Mouse (Mus musculus): ENCODE measurements around the gene Grk6. TPM values are rescaled to one million over a fixed set of nuclear protein-coding genes. Genes with fewer than 3 reads are reported as not detected.

Gene Grk6
- total RNA-seq, 2 experiments from 2014 or later, result 25.2 to 33.4 TPM

GRCm38 (mm10) chr13:55451785-55452549 is 7.1 kb downstream of the Grk6 start:
- no peak for ATAC-seq (replicated peaks; ENCODE audit: low FRiP score, poor library complexity, severe bottlenecking)

- ATAC-seq (replicated peaks; ENCODE audit: low FRiP score, poor library complexity, severe bottlenecking), result no peak
Observed at GRCm38 (mm10) chr13:55462965-55463364, 18.1 kb downstream of the Grk6 start.

GRCm38 (mm10) chr13:55463399-55464026 is 18.6 kb downstream of the Grk6 start:
- ATAC-seq (replicated peaks; ENCODE audit: low FRiP score, poor library complexity, severe bottlenecking), result no peak

GRCm38 (mm10) chr13:55464027-55464884 is 19.4 kb downstream of the Grk6 start, which contains the start of gene Prr7:
Gene Prr7, plus strand, starts transcription at chr13:55464267.
- no peak for ATAC-seq (replicated peaks; ENCODE audit: low FRiP score, poor library complexity, severe bottlenecking)

- ATAC-seq (replicated peaks; ENCODE audit: low FRiP score, poor library complexity, severe bottlenecking), result no peak
Observed at GRCm38 (mm10) chr13:55465184-55465583, 20.3 kb downstream of the Grk6 start.

GRCm38 (mm10) chr13:55465830-55466440 is 21.1 kb downstream of the Grk6 start:
- ATAC-seq (replicated peaks; ENCODE audit: low FRiP score, poor library complexity, severe bottlenecking), result no peak

- no peak for ATAC-seq (replicated peaks; ENCODE audit: low FRiP score, poor library complexity, severe bottlenecking)
Observed at GRCm38 (mm10) chr13:55468851-55469560, 24.1 kb downstream of the Grk6 start.

- no peak for ATAC-seq (replicated peaks; ENCODE audit: low FRiP score, poor library complexity, severe bottlenecking)
Observed at GRCm38 (mm10) chr13:55470372-55470771, 25.5 kb downstream of the Grk6 start.

- peak; percentile 69 for ATAC-seq (replicated peaks; ENCODE audit: low FRiP score, poor library complexity, severe bottlenecking)
Observed at GRCm38 (mm10) chr13:55471156-55471818, 26.4 kb downstream of the Grk6 start.

- ATAC-seq (replicated peaks; ENCODE audit: low FRiP score, poor library complexity, severe bottlenecking), result no peak
Observed at GRCm38 (mm10) chr13:55471819-55472131, 26.9 kb downstream of the Grk6 start.

- no peak for ATAC-seq (replicated peaks; ENCODE audit: low FRiP score, poor library complexity, severe bottlenecking)
Observed at GRCm38 (mm10) chr13:55472132-55473022, 27.5 kb downstream of the Grk6 start.

GRCm38 (mm10) chr13:55473076-55473831 is 28.4 kb downstream of the Grk6 start:
- no peak for ATAC-seq (replicated peaks; ENCODE audit: low FRiP score, poor library complexity, severe bottlenecking)

- no peak for ATAC-seq (replicated peaks; ENCODE audit: low FRiP score, poor library complexity, severe bottlenecking)
Observed at GRCm38 (mm10) chr13:55473961-55474360, 29.1 kb downstream of the Grk6 start.

- ATAC-seq (replicated peaks; ENCODE audit: low FRiP score, poor library complexity, severe bottlenecking), result no peak
Observed at GRCm38 (mm10) chr13:55474621-55475069, 29.8 kb downstream of the Grk6 start.

- no peak for ATAC-seq (replicated peaks; ENCODE audit: low FRiP score, poor library complexity, severe bottlenecking)
Observed at GRCm38 (mm10) chr13:55475750-55476149, 30.9 kb downstream of the Grk6 start.

- ATAC-seq (replicated peaks; ENCODE audit: low FRiP score, poor library complexity, severe bottlenecking), result no peak
Observed at GRCm38 (mm10) chr13:55476256-55476655, 31.4 kb downstream of the Grk6 start.

GRCm38 (mm10) chr13:55477492-55477891 is 32.6 kb downstream of the Grk6 start:
- ATAC-seq (replicated peaks; ENCODE audit: low FRiP score, poor library complexity, severe bottlenecking), result no peak

Data from erythroblast, adult 5-6 weeks (primary cell).